Mouse (Mus musculus): ENCODE results near the gene Exosc10.

- TF ChIP-seq POLR2A (IDR thresholded peaks at IDR 0.05; ENCODE audit: low read depth, low read length), result no peak
- TF ChIP-seq CTCF (IDR thresholded peaks at IDR 0.05; ENCODE audit: extremely low read depth, insufficient read length, insufficient replicate concordance, low read depth, low read length), result no peak
These were observed 69.0 kb downstream of the Exosc10 start for GRCm38 (mm10) chr4:148627246-148627645.
